Mouse (Mus musculus): ENCODE data around the gene 4930539E08Rik. TPM values are rescaled to one million over a fixed set of nuclear protein-coding genes. Genes with fewer than 3 reads are reported as not detected.
A peak's percentile ranks its signal among the peaks of the same experiment; 100 is the strongest.

Gene 4930539E08Rik
- polyA plus RNA-seq, 1 experiment from 2014 or later = 0.11 TPM

DNA sequence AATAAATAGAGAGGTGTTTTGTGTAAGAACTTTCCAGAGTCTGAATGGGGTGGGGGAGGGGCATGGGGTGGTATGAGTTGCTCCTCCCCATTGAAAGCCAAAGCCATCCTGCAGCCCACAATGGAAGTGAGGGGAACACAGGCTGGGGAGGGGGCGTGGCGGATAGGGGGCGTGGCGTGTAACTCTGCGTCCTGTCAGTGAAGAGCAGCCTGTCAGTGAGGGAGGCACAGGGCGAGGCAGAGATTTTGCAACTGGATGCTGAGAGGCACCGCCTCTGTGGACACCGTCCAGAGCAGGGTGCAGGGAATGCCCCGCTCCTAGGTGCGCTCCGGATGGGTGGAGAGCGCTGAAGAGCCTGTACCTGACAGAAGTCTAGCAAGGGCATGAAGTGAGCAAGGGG is 56.9 kb downstream of the 4930539E08Rik start, which contains the start of gene Pnpla1:
Gene Pnpla1, plus strand, starts transcription at position 207 of the 400 bp plus-strand sequence.
- DNase-seq (ENCODE audit: low spot score) = peak; percentile 30
- no peak within 1 kb of the TSS for H3K27ac ChIP-seq (replicated peaks)
- H3K4me3 ChIP-seq = no peak within 1 kb of the TSS
- H3K4me1 ChIP-seq = peaks cover 7% of the 10 kb centered on the region
- no peaks in the 10 kb centered on the region for H3K36me3 ChIP-seq
- H3K9me3 ChIP-seq (replicated peaks) = peaks cover 8% of the 10 kb centered on the region; the same call in 1 of the 2 replicates
- no peaks in the 10 kb centered on the region for H3K27me3 ChIP-seq (ENCODE audit: low read depth, poor library complexity, severe bottlenecking)
- WGBS = 31% methylated on average over 12 of the region's 12 CpGs

DNA sequence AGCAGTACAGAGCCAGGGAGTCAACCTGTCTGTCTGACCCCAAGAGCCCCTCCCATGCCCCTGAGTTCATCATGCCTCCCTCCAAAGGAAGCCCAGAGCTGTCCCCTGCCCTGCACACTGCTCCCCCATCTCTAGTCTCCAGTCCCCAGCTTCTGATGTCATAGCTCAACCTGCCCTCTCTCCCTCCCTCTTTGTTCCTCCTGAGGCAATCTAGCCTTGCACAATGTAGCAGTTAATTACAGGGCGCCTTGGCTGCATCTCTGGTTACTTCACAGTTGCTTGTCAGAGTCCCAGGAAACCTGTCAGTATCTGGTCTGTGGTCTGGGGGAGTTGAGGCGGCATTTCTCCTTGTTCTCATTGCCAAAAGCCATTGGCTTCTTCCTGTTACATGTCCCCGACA is 59.1 kb downstream of the 4930539E08Rik start:
- WGBS = 80% methylated on average over 3 of the region's 3 CpGs
- Histone ChIP-seq H3K4me3 (no peak overlapping the region), H3K36me3 (no peaks in the 10 kb centered on the region), H3K9me3 (replicated peaks) (peaks cover 8% of the 10 kb centered on the region; the same call in 1 of the 2 replicates), H3K4me1 (peaks cover 7% of the 10 kb centered on the region), H3K27ac (replicated peaks) (no peak overlapping the region), H3K27me3 (ENCODE audit: low read depth, poor library complexity, severe bottlenecking) (no peaks in the 10 kb centered on the region)
- no peak for DNase-seq (ENCODE audit: low spot score)

DNA sequence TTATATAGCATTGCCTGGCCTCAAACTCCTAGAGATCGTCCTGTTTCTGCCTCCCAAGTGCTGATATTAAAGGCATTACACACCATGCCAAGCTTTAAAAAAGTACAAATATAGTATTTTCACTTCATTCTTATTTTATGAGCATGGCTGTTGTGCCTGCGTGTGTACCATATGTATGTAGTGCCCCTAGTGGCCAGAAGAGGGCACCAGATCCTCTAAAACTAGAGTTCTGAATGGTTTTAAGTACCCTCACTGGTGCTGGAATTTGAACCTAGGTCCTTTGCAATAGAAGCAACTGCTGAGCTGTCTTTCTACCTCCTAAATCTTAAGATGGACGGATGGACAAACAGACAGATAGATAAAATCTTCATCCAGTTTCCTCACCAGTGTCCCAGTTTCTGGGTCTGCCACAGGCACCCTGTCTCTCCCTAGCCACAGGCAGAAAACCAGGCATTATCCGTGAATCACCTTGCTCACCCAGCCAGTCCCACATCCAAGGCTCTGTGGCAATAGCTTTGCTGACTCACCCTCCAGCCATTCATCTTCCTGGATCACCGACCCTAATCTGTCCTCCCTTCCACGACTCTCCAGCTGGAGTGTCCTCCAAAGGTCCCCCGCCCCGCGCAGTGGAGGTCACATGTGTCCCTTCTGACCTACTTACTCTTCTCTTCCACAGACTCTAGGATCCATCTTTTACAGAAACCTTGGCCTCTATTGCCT is 59.8 kb downstream of the 4930539E08Rik start:
- Histone ChIP-seq H3K36me3 (no peaks in the 10 kb centered on the region), H3K27ac (replicated peaks) (no peak overlapping the region), H3K9me3 (replicated peaks) (peaks cover 8% of the 10 kb centered on the region; the same call in 1 of the 2 replicates), H3K4me1 (peaks cover 7% of the 10 kb centered on the region), H3K4me3 (no peak overlapping the region), H3K27me3 (ENCODE audit: low read depth, poor library complexity, severe bottlenecking) (no peaks in the 10 kb centered on the region)
- DNase-seq (ENCODE audit: low spot score) = no peak
- WGBS = 80% methylated on average over 9 of the region's 9 CpGs

DNA sequence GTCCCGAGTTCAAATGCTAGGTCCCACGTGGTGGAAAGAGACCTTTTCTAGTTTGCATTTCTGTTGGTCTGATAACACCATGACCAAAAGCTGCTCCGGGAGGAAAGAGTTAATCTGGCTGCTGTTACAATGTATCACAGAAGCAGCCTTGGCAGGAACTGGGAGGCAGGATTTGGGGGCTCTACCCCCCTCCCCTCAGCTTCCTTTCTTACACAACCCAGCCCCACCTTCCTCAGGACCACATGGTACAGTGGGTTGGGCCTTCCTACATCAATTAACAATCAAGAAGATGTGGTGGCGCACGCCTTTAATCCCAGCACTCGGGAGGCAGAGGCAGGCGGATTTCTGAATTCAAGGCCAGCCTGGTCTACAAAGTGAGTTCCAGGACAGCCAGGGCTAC is 60.7 kb downstream of the 4930539E08Rik start:
- no peak overlapping the region for H3K27ac ChIP-seq (replicated peaks)
- H3K4me1 ChIP-seq = peaks cover 7% of the 10 kb centered on the region
- no peaks in the 10 kb centered on the region for H3K27me3 ChIP-seq (ENCODE audit: low read depth, poor library complexity, severe bottlenecking)
- H3K4me3 ChIP-seq = no peak overlapping the region
- H3K9me3 ChIP-seq (replicated peaks) = peaks cover 8% of the 10 kb centered on the region; the same call in 1 of the 2 replicates
- 84% methylated on average over 7 of the region's 7 CpGs for WGBS
- H3K36me3 ChIP-seq = no peaks in the 10 kb centered on the region
- DNase-seq (ENCODE audit: low spot score) = no peak

DNA sequence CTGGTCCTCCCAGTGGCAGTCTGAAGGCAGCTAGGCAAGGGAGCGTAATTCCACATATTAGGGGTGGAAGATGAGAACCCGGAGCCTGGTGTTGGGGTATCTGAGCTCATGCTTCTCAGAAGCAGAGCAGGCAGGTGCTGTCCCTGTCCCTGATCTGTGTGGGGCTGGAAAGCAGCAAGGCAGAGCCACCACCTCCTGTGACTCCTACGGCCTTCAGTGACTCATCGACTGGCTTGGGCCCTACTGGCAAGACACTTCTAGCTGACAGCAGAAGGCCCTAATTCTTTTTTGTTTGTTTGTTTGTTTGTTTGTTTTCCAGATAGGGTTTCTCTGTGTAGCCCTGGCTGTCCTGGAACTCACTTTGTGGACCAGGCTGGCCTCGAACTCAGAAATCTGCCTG is 64.6 kb downstream of the 4930539E08Rik start:
- 94% methylated on average over 5 of the region's 5 CpGs for WGBS

DNA sequence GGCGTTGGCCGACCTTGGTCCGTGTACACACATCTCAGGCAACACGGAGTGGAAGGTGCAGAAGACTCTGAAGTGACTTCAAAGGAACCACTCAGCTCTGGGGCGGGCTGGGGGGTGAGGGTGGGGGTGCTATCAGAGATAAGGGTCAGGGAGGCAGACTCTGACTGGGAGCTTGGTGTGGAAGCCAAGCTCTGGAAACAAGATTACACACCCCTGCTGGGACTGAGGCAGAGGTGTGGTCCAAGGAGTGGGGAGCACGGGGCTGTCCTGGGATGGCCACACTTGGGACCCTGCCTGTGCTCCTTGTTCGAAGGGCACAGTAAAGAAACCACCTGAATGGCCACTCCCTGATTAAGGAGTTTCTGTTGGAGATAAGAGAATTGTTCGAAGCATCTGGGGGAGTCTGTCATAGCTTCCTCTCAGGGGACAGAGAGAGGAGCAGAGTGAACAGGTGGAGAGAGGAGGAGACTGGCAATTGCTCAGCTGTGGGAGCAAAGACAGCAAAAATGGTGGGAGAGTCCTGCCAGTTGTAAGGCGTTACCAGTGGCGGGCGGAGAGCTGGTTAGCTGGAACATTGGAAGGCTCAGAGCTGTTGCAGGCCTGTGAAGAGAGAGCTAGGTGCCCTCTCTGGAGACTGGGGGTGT is 68.0 kb downstream of the 4930539E08Rik start:
- Histone ChIP-seq H3K36me3 (0 out of 2 replicates have a peak, but pooled peaks cover under 1% of the 10 kb centered on the region), H3K9me3 (replicated peaks) (no peaks in the 10 kb centered on the region), H3K4me3 (no peak overlapping the region), H3K4me1 (0 out of 2 replicates have a peak, but pooled peaks cover 5% of the 10 kb centered on the region), H3K27me3 (ENCODE audit: low read depth, poor library complexity, severe bottlenecking) (no peaks in the 10 kb centered on the region), H3K27ac (replicated peaks) (0 out of 2 replicates have a peak overlapping the region, but pooled peaks have one; percentile 6)
- DNase-seq (ENCODE audit: low spot score) = no peak
- WGBS = 71% methylated on average over 11 of the region's 11 CpGs

More for the DNA sequence above, 64.6 kb downstream of the 4930539E08Rik start:
- no peaks in the 10 kb centered on the region for H3K36me3 ChIP-seq
- H3K4me1 ChIP-seq = 0 out of 2 replicates have a peak, but pooled peaks cover 5% of the 10 kb centered on the region
- no peak for DNase-seq (ENCODE audit: low spot score)
- H3K4me3 ChIP-seq = no peak overlapping the region
- H3K27me3 ChIP-seq (ENCODE audit: low read depth, poor library complexity, severe bottlenecking) = no peaks in the 10 kb centered on the region
- H3K9me3 ChIP-seq (replicated peaks) = no peaks in the 10 kb centered on the region
- H3K27ac ChIP-seq (replicated peaks) = no peak overlapping the region

Other genes starting within 250 kb of the 4930539E08Rik start
- gene Slc26a8, start 225.1 kb downstream of the 4930539E08Rik start, polyA plus RNA-seq (2016; fragmentation: Nextera tagmentation; extraction: Ambion mirVana) = 0.46 and 0.56 TPM in 2 replicates
- gene Mapk14, start 224.0 kb downstream of the 4930539E08Rik start, polyA plus RNA-seq (2016; fragmentation: Nextera tagmentation; extraction: Ambion mirVana) = 36.1 and 40.7 TPM in 2 replicates
- gene AC170998.1, start 189.2 kb downstream of the 4930539E08Rik start, polyA plus RNA-seq (2016; fragmentation: Nextera tagmentation; extraction: Ambion mirVana) = 3.3 and 3.4 TPM in 2 replicates
- gene Mapk13, start 146.0 kb downstream of the 4930539E08Rik start, polyA plus RNA-seq (2016; fragmentation: Nextera tagmentation; extraction: Ambion mirVana) = 2.3 and 4.0 TPM in 2 replicates
- gene Brpf3, start 114.2 kb downstream of the 4930539E08Rik start, polyA plus RNA-seq (2016; fragmentation: Nextera tagmentation; extraction: Ambion mirVana) = 8.3 and 9.1 TPM in 2 replicates
- gene Pnpla1, start 56.9 kb downstream of the 4930539E08Rik start, polyA plus RNA-seq (2016; fragmentation: Nextera tagmentation; extraction: Ambion mirVana) = not detected in 2 replicates
- 0.22 TPM in 1 of 2 replicates, not detected in the other for gene Pxt1, start 28.5 kb upstream of the 4930539E08Rik start, polyA plus RNA-seq (2016; fragmentation: Nextera tagmentation; extraction: Ambion mirVana)
- 107 and 114 TPM in 2 replicates for gene Kctd20, start 36.6 kb upstream of the 4930539E08Rik start, polyA plus RNA-seq (2016; fragmentation: Nextera tagmentation; extraction: Ambion mirVana)
- gene Stk38, start 92.7 kb upstream of the 4930539E08Rik start, polyA plus RNA-seq (2016; fragmentation: Nextera tagmentation; extraction: Ambion mirVana) = 115 and 130 TPM in 2 replicates
- gene Srsf3, start 117.3 kb upstream of the 4930539E08Rik start, polyA plus RNA-seq (2016; fragmentation: Nextera tagmentation; extraction: Ambion mirVana) = 789 and 839 TPM in 2 replicates
- 19.1 and 24.8 TPM in 2 replicates for gene Cdkn1a, start 175.7 kb upstream of the 4930539E08Rik start, polyA plus RNA-seq (2016; fragmentation: Nextera tagmentation; extraction: Ambion mirVana)
- gene Rab44, start 198.8 kb upstream of the 4930539E08Rik start, polyA plus RNA-seq (2016; fragmentation: Nextera tagmentation; extraction: Ambion mirVana) = 0.06 and 0.47 TPM in 2 replicates